Mouse (Mus musculus): Measurements from ENCODE around the gene Dmpk. TPM values are rescaled to one million over a fixed set of nuclear protein-coding genes. Genes with fewer than 3 reads are reported as not detected.

Gene Dmpk
- polyA plus RNA-seq, 1 experiment from 2014 or later = 7.0 TPM

- peaks cover 10% of the 10 kb centered on the region; the same call in 1 of the 2 replicates for H3K27me3 ChIP-seq (ENCODE audit: control insufficient read depth, insufficient read depth, low read length)
- H3K4me3 ChIP-seq (ENCODE audit: low read depth, low read length) = peak within 1 kb of the TSS; percentile 72
- peaks cover 11% of the 10 kb centered on the region for H3K4me1 ChIP-seq (ENCODE audit: control insufficient read depth, insufficient read depth, low read length)
- no peaks in the 10 kb centered on the region for H3K9me3 ChIP-seq (ENCODE audit: control insufficient read depth, low read length)
- DNase-seq (ENCODE audit: low spot score, missing footprints) (peak; percentile 99), ATAC-seq (ENCODE audit: low FRiP score) (peak; percentile 96)
- H3K27ac ChIP-seq (ENCODE audit: low read depth, low read length) = no peak within 1 kb of the TSS; the same call in 1 of the 2 replicates
- no peaks in the 10 kb centered on the region for H3K36me3 ChIP-seq (ENCODE audit: control insufficient read depth, insufficient read depth, low read length)
- 2% methylated on average over 34 of the region's 34 CpGs for WGBS
- peak within 1 kb of the TSS; percentile 81 for H3K9ac ChIP-seq (ENCODE audit: low read length)
- peak within 1 kb of the TSS; percentile 90 for H3K4me2 ChIP-seq
These were observed 36.2 kb downstream of the Dmpk start, which contains the start of gene Fbxo46 for GRCm38 (mm10) chr7:19119631-19120429. Gene Fbxo46 (plus strand): TSS chr7:19119859.

- H3K4me2 ChIP-seq = no peak overlapping the region
- 96% methylated on average over 4 of the region's 4 CpGs for WGBS
These were observed 38.0 kb downstream of the Dmpk start for GRCm38 (mm10) chr7:19121686-19122085.

GRCm38 (mm10) chr7:19124713-19125112 lies 41.1 kb downstream of the Dmpk start:
- Histone ChIP-seq H3K9me3 (ENCODE audit: control insufficient read depth, low read length) (no peaks in the 10 kb centered on the region), H3K36me3 (ENCODE audit: control insufficient read depth, insufficient read depth, low read length) (no peaks in the 10 kb centered on the region; the same call in 1 of the 2 replicates), H3K27me3 (ENCODE audit: control insufficient read depth, insufficient read depth, low read length) (no peaks in the 10 kb centered on the region), H3K9ac (ENCODE audit: low read length) (no peak overlapping the region), H3K4me1 (ENCODE audit: control insufficient read depth, insufficient read depth, low read length) (peaks cover 9% of the 10 kb centered on the region), H3K4me3 (ENCODE audit: low read depth, low read length) (no peak overlapping the region), H3K27ac (ENCODE audit: low read depth, low read length) (no peak overlapping the region), H3K4me2 (no peak overlapping the region)
- ATAC-seq (ENCODE audit: low FRiP score) (no peak), DNase-seq (ENCODE audit: low spot score, missing footprints) (no peak)
- WGBS = 91% methylated on average over 6 of the region's 6 CpGs

More at GRCm38 (mm10) chr7:19121686-19122085, 38.0 kb downstream of the Dmpk start:
- Histone ChIP-seq H3K27me3 (ENCODE audit: control insufficient read depth, insufficient read depth, low read length) (peaks cover 10% of the 10 kb centered on the region; the same call in 1 of the 2 replicates), H3K4me1 (ENCODE audit: control insufficient read depth, insufficient read depth, low read length) (peaks cover 11% of the 10 kb centered on the region), H3K9ac (ENCODE audit: low read length) (no peak overlapping the region), H3K9me3 (ENCODE audit: control insufficient read depth, low read length) (no peaks in the 10 kb centered on the region), H3K4me3 (ENCODE audit: low read depth, low read length) (no peak overlapping the region), H3K27ac (ENCODE audit: low read depth, low read length) (no peak overlapping the region), H3K36me3 (ENCODE audit: control insufficient read depth, insufficient read depth, low read length) (no peaks in the 10 kb centered on the region)
- DNase-seq (ENCODE audit: low spot score, missing footprints) (no peak), ATAC-seq (ENCODE audit: low FRiP score) (no peak)

GRCm38 (mm10) chr7:19127744-19128143 lies 44.1 kb downstream of the Dmpk start:
- no peak for DNase-seq (ENCODE audit: low spot score, missing footprints)
- no peaks in the 10 kb centered on the region for H3K27me3 ChIP-seq (ENCODE audit: control insufficient read depth, insufficient read depth, low read length)
- 92% methylated on average over 5 of the region's 5 CpGs for WGBS
- no peak overlapping the region for H3K9ac ChIP-seq (ENCODE audit: low read length)
- H3K4me2 ChIP-seq = no peak overlapping the region
- H3K27ac ChIP-seq (ENCODE audit: low read depth, low read length) = no peak overlapping the region
- no peaks in the 10 kb centered on the region; the same call in 1 of the 2 replicates for H3K36me3 ChIP-seq (ENCODE audit: control insufficient read depth, insufficient read depth, low read length)
- peaks cover 4% of the 10 kb centered on the region; the same call in 1 of the 2 replicates for H3K4me1 ChIP-seq (ENCODE audit: control insufficient read depth, insufficient read depth, low read length)
- no peak for ATAC-seq (ENCODE audit: low FRiP score)
- H3K9me3 ChIP-seq (ENCODE audit: control insufficient read depth, low read length) = no peaks in the 10 kb centered on the region
- no peak overlapping the region for H3K4me3 ChIP-seq (ENCODE audit: low read depth, low read length)

GRCm38 (mm10) chr7:19129396-19129795 lies 45.7 kb downstream of the Dmpk start:
- WGBS = 95% methylated on average over 5 of the region's 5 CpGs
- H3K27me3 ChIP-seq (ENCODE audit: control insufficient read depth, insufficient read depth, low read length) = no peaks in the 10 kb centered on the region
- no peaks in the 10 kb centered on the region; the same call in 1 of the 2 replicates for H3K36me3 ChIP-seq (ENCODE audit: control insufficient read depth, insufficient read depth, low read length)

GRCm38 (mm10) chr7:19130657-19131056 lies 47.0 kb downstream of the Dmpk start:
- Histone ChIP-seq H3K4me1 (ENCODE audit: control insufficient read depth, insufficient read depth, low read length) (peaks cover 4% of the 10 kb centered on the region; the same call in 1 of the 2 replicates), H3K9me3 (ENCODE audit: control insufficient read depth, low read length) (no peaks in the 10 kb centered on the region), H3K4me2 (peak overlapping the region; percentile 55), H3K9ac (ENCODE audit: low read length) (peak overlapping the region; percentile 43; the same call in 1 of the 2 replicates), H3K27me3 (ENCODE audit: control insufficient read depth, insufficient read depth, low read length) (no peaks in the 10 kb centered on the region), H3K36me3 (ENCODE audit: control insufficient read depth, insufficient read depth, low read length) (peaks cover 3% of the 10 kb centered on the region; the same call in 1 of the 2 replicates), H3K27ac (ENCODE audit: low read depth, low read length) (peak overlapping the region; percentile 68; the same call in 1 of the 2 replicates), H3K4me3 (ENCODE audit: low read depth, low read length) (no peak overlapping the region)
- ATAC-seq (ENCODE audit: low FRiP score) (no peak), DNase-seq (ENCODE audit: low spot score, missing footprints) (no peak)
- WGBS = 34% methylated on average over 4 of the region's 4 CpGs

More at GRCm38 (mm10) chr7:19129396-19129795, 45.7 kb downstream of the Dmpk start:
- Histone ChIP-seq H3K4me1 (ENCODE audit: control insufficient read depth, insufficient read depth, low read length) (peaks cover 4% of the 10 kb centered on the region; the same call in 1 of the 2 replicates), H3K9me3 (ENCODE audit: control insufficient read depth, low read length) (no peaks in the 10 kb centered on the region), H3K4me2 (no peak overlapping the region), H3K4me3 (ENCODE audit: low read depth, low read length) (no peak overlapping the region), H3K9ac (ENCODE audit: low read length) (no peak overlapping the region), H3K27ac (ENCODE audit: low read depth, low read length) (no peak overlapping the region)
- DNase-seq (ENCODE audit: low spot score, missing footprints) (no peak), ATAC-seq (ENCODE audit: low FRiP score) (no peak)

GRCm38 (mm10) chr7:19131324-19131848 lies 47.7 kb downstream of the Dmpk start:
- WGBS = under 1% methylated on average over 39 of the region's 39 CpGs
- DNase-seq (ENCODE audit: low spot score, missing footprints) = peak; percentile 99
- Histone ChIP-seq H3K4me2 (peak overlapping the region; percentile 55), H3K9me3 (ENCODE audit: control insufficient read depth, low read length) (no peaks in the 10 kb centered on the region), H3K9ac (ENCODE audit: low read length) (peak overlapping the region; percentile 43; the same call in 1 of the 2 replicates), H3K4me3 (ENCODE audit: low read depth, low read length) (peak overlapping the region; percentile 21), H3K4me1 (ENCODE audit: control insufficient read depth, insufficient read depth, low read length) (peaks cover 4% of the 10 kb centered on the region; the same call in 1 of the 2 replicates), H3K27me3 (ENCODE audit: control insufficient read depth, insufficient read depth, low read length) (no peaks in the 10 kb centered on the region), H3K36me3 (ENCODE audit: control insufficient read depth, insufficient read depth, low read length) (peaks cover 5% of the 10 kb centered on the region; the same call in 1 of the 2 replicates), H3K27ac (ENCODE audit: low read depth, low read length) (peak overlapping the region; percentile 68)
- peak; percentile 99 for ATAC-seq (ENCODE audit: low FRiP score)

- ATAC-seq (ENCODE audit: low FRiP score) (no peak), DNase-seq (ENCODE audit: low spot score, missing footprints) (no peak)
- no peak overlapping the region for H3K27ac ChIP-seq (ENCODE audit: low read depth, low read length)
- no peaks in the 10 kb centered on the region for H3K27me3 ChIP-seq (ENCODE audit: control insufficient read depth, insufficient read depth, low read length)
- H3K36me3 ChIP-seq (ENCODE audit: control insufficient read depth, insufficient read depth, low read length) = peaks cover 17% of the 10 kb centered on the region
- no peaks in the 10 kb centered on the region for H3K9me3 ChIP-seq (ENCODE audit: control insufficient read depth, low read length)
- H3K4me3 ChIP-seq (ENCODE audit: low read depth, low read length) = no peak overlapping the region
- WGBS = 95% methylated on average over 13 of the region's 13 CpGs
- no peaks in the 10 kb centered on the region; the same call in 1 of the 2 replicates for H3K4me1 ChIP-seq (ENCODE audit: control insufficient read depth, insufficient read depth, low read length)
- no peak overlapping the region for H3K4me2 ChIP-seq
- H3K9ac ChIP-seq (ENCODE audit: low read length) = no peak overlapping the region
These were observed 52.5 kb downstream of the Dmpk start for GRCm38 (mm10) chr7:19136168-19136567.

Data from midbrain, embryonic 11.5 days (tissue).